Mouse (Mus musculus) embryonic facial prominence, embryonic 10.5 days (tissue): ENCODE measurements around the gene Dab2ip. TPM values are rescaled to one million over a fixed set of nuclear protein-coding genes. Genes with fewer than 3 reads are reported as not detected.

Experiments used
- DNase-seq: peaks from one replicate; pipeline ENCODE4 v3.0.0-alpha.2; 2017; ENCODE audit warnings: low spot score
- H3K27ac ChIP-seq: fragments of 300-500 bp; sonication (generic); replicated peaks from 2 replicates; pipeline ENCODE4 v1.5.1; 2016; ENCODE audit warnings: mild to moderate bottlenecking
- H3K27me3 ChIP-seq: fragments of 300-500 bp; sonication (generic); replicated peaks from 2 replicates; pipeline ENCODE4 v1.6.1; 2016; ENCODE audit warnings: low read depth, mild to moderate bottlenecking; ENCODE audit not compliant: poor library complexity, severe bottlenecking
- H3K36me3 ChIP-seq: fragments of 300-500 bp; sonication (generic); replicated peaks from 2 replicates; pipeline ENCODE4 v1.6.1; 2016; ENCODE audit warnings: mild to moderate bottlenecking, moderate library complexity
- H3K4me1 ChIP-seq: fragments of 300-500 bp; sonication (generic); 2 replicates; pipeline ENCODE4 v1.6.1; 2016
- H3K4me3 ChIP-seq: fragments of 300-500 bp; sonication (generic); 2 replicates; pipeline ENCODE4 v1.5.1; 2016; ENCODE audit warnings: mild to moderate bottlenecking, moderate library complexity
- H3K9me3 ChIP-seq: fragments of 300-500 bp; sonication (generic); 2 replicates; pipeline ENCODE4 v1.6.1; 2016; ENCODE audit warnings: mild to moderate bottlenecking
- WGBS: fragments of 180-500 bp; shearing (Covaris S2); methylation state at CpG from one replicate; pipeline ENCODE4 v1.1.7; 2016; 5-methylcytosine and 5-hydroxymethylcytosine counted together
- polyA plus RNA-seq: library from polyadenylated mRNA; unstranded; fragments of >200 nt; fragmentation: Nextera tagmentation; extraction: Ambion mirVana; gene quantifications from 2 replicates; pipeline ENCODE4 v1.2.1, GENCODE M21; 2016

The Dab2ip gene
- polyA plus RNA-seq, 1 experiment from 2014 or later: 34.7 TPM

DNA sequence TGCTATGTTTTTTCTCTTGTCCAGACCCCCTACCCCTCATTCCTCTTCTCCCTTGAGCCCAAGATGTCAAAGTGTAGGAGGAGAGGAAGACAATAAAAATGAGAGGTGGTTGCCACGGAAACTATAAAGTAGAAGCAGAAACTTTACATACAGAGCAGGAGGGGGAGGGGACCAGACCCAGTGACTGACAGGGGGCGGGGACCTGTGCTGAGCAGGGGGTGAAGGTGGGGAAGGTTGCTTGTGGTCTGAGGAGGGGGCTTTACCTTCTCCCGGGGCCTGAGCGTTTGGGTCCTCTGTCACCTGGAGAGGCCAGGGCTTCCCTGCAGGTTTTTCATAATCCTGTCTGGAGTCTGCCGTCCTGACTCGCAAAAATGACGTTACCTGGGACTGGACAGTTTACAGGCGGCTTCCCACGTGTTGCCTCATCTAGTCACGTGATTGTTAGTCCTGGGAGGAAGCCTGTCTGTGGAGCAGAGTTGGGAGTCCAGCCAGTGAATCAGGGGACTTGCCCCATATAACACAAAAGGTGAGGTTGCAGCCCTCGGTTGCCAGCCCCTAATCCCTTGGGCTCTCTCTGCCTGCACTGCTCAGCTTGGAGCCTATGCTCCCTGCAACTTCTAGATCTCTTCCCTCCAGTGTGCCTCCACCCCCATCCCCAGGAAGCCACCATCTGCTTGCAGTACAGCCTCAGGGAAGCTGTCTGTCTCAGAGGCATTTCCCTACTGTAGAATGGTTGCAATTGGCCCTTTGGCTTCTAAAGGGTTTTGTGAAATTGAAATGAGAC, 52.3 kb downstream of the Dab2ip start:
- DNase-seq: peak; percentile 46
- Histone ChIP-seq H3K4me3 (peak overlapping the region; percentile 46), H3K4me1 (peaks cover 94% of the 10 kb centered on the region), H3K36me3 (no peaks in the 10 kb centered on the region), H3K9me3 (no peaks in the 10 kb centered on the region), H3K27me3 (0 out of 2 replicates have a peak, but pooled peaks cover 5% of the 10 kb centered on the region), H3K27ac (peak overlapping the region; percentile 63)
- 4% methylated on average over 11 of the region's 11 CpGs for WGBS

DNA sequence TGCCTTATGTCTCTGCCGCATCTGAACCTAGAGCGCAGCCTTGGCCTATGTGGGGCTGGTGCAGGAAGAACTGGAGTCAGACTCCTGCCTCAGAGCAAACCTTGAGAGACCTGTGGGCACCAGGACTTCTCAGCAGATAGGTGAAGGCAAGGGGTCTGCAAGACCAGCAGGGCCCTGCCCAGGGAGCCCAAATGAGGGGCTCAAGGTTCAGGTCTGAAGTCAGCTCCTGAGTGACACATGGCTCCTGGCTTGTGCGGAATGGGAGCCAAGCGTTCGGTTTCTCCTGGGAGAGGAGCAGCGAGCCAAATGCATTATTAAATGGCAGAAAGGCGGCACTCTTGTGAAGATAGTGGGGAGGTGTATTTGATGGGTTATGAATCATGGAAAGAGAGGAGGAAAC, 52.9 kb downstream of the Dab2ip start:
- WGBS: 84% methylated on average over 7 of the region's 7 CpGs
- H3K27me3 ChIP-seq: no peaks in the 10 kb centered on the region
- H3K36me3 ChIP-seq: no peaks in the 10 kb centered on the region
- no peak for DNase-seq
- peaks cover 97% of the 10 kb centered on the region for H3K4me1 ChIP-seq
- peak overlapping the region; percentile 46; the same call in 1 of the 2 replicates for H3K4me3 ChIP-seq
- no peaks in the 10 kb centered on the region for H3K9me3 ChIP-seq
- peak overlapping the region; percentile 63 for H3K27ac ChIP-seq

DNA sequence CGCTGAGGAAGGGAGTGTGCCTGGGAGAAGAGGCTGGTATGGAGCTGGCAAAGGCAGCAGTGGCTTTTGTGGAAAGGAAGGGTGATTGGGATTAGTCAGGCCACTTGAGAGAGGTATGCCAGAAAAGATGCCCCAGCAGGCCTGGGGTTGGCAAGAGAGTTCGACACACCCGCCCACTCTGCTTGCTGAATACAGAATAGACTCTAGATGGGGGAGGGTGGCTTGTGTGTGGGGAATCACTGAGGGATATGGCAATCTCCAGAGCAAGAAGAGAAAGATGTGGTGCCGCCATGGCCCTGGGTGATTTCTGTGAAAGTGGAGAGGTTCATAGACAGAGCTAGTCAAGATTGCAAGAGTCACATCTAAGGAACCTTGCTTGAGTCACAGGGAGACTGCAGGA, 53.6 kb downstream of the Dab2ip start:
- Histone ChIP-seq H3K4me1 (peaks cover 97% of the 10 kb centered on the region), H3K36me3 (no peaks in the 10 kb centered on the region), H3K9me3 (no peaks in the 10 kb centered on the region), H3K27ac (0 out of 2 replicates have a peak overlapping the region, but pooled peaks have one; percentile 63), H3K27me3 (no peaks in the 10 kb centered on the region), H3K4me3 (no peak overlapping the region)
- 86% methylated on average over 4 of the region's 4 CpGs for WGBS
- no peak for DNase-seq

DNA sequence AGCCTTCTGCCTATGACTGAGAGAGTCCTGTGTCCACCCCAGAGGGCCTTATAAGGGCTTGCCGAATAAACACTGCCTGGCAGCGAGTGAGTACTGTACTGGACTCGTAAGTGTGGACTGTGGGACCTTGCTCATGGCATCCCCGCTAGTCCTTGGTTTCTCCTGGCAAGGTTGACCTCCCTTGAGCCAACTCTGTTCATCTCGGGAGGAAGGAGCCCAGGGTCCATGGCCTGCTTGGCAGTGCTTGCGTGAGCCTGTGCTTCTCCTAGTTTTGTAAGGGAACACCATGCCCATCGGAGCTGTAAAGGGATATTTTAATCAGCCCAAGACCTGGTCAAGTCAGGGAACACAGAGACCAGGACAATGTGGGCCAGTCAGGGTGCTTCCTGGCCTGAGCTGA, 54.2 kb downstream of the Dab2ip start:
- Histone ChIP-seq H3K36me3 (no peaks in the 10 kb centered on the region), H3K27ac (peak overlapping the region; percentile 59), H3K9me3 (no peaks in the 10 kb centered on the region), H3K27me3 (no peaks in the 10 kb centered on the region), H3K4me1 (peaks cover 96% of the 10 kb centered on the region), H3K4me3 (no peak overlapping the region)
- no peak for DNase-seq
- WGBS: 84% methylated on average over 7 of the region's 7 CpGs

DNA sequence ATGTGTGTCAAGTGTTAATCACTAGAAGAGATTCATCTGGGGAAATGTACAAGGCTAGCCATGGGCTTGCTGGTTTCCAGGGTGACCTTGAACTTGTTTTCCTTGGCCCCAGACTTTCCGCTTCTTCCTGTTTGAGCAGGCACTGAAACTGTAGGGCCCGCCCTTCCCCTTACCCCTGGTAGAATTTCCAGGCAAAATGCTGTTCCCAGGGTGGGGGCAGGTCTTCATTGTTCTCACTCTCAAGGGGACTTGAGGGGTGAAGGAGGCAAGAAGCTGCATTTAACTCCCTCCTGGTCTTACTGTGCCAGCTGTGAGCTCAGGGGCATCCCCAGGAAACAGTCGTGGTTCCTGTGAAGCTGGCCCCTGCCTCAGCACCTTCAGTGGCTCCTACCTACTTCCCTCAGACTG, 55.9 kb downstream of the Dab2ip start:
- Histone ChIP-seq H3K27me3 (no peaks in the 10 kb centered on the region), H3K27ac (peak overlapping the region; percentile 59), H3K9me3 (no peaks in the 10 kb centered on the region), H3K36me3 (no peaks in the 10 kb centered on the region), H3K4me1 (peaks cover 96% of the 10 kb centered on the region), H3K4me3 (no peak overlapping the region)
- WGBS: 41% methylated on average over 3 of the region's 3 CpGs
- peak; percentile 56 for DNase-seq

DNA sequence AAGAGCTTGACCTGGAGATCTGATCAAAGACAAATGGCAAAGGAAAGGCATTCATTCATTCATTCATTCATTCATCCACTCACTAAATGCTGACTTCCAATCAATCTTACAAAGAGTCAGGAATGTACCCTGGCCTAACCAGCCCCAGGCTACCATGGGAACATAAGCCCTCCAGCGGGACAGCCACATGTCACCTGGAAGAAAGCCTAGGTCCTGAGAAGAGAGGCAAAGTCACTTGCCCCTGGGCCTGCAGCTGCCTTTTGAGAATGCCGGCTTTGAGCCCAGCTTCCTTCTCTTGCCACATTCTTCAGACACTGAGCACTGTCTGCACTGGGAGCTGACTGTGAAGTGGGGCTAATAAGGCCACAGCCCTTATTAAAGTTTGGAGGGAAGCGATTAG, 56.3 kb downstream of the Dab2ip start:
- Histone ChIP-seq H3K27ac (peak overlapping the region; percentile 59), H3K4me3 (no peak overlapping the region), H3K4me1 (peaks cover 96% of the 10 kb centered on the region), H3K36me3 (no peaks in the 10 kb centered on the region), H3K27me3 (no peaks in the 10 kb centered on the region), H3K9me3 (no peaks in the 10 kb centered on the region)
- 43% methylated on average over 3 of the region's 3 CpGs for WGBS
- peak; percentile 44 for DNase-seq

DNA sequence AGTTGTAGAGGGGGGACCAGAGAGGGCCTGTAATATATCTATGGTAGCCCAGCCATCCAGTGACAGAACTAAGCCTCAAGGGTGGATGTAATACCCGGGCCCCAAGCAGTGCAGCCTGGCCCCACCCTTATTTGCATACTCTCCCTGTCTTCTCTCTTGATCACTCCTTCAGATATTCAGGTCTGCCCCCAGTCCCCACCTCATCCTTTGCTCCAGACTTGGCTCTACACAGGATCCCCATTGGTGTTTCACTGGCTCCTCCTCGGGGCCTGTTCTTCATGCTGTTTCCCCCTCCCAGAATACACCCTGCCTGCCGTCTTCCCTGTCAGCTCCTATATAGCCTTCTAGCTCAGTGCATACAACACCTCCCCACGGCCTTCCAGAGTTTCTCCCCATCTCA, 57.3 kb downstream of the Dab2ip start:
- DNase-seq: no peak

DNA sequence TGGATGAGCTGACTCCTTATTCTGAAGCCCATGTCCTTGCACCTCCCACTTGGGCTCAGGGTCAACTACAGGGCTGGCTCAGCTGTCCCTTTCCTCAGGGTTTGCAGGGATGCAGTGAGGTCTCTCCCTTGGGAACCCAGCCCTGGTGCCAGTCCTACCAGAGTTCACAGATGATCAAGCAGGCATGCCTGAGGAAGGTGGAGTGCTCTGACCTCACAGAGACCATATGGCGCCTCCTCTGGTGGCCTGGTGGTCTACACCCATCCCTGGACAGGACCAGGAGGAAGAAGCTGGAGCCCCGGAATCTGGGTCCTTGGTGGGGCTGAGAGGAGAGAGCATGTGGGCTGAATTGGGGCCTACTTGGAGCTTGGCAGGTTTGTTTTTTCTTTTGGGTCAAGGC, 57.9 kb downstream of the Dab2ip start:
- H3K4me3 ChIP-seq: no peak overlapping the region
- peaks cover 96% of the 10 kb centered on the region for H3K4me1 ChIP-seq
- no peak for DNase-seq
- H3K36me3 ChIP-seq: no peaks in the 10 kb centered on the region
- no peaks in the 10 kb centered on the region for H3K9me3 ChIP-seq
- H3K27ac ChIP-seq: peak overlapping the region; percentile 70
- WGBS: 75% methylated on average over 2 of the region's 2 CpGs
- no peaks in the 10 kb centered on the region for H3K27me3 ChIP-seq

More for the DNA sequence above, 57.3 kb downstream of the Dab2ip start:
- H3K9me3 ChIP-seq: no peaks in the 10 kb centered on the region
- no peak overlapping the region for H3K4me3 ChIP-seq
- H3K27me3 ChIP-seq: no peaks in the 10 kb centered on the region
- H3K36me3 ChIP-seq: no peaks in the 10 kb centered on the region
- H3K27ac ChIP-seq: peak overlapping the region; percentile 70; the same call in 1 of the 2 replicates
- H3K4me1 ChIP-seq: peaks cover 96% of the 10 kb centered on the region
- 67% methylated on average over 4 of the region's 4 CpGs for WGBS

DNA sequence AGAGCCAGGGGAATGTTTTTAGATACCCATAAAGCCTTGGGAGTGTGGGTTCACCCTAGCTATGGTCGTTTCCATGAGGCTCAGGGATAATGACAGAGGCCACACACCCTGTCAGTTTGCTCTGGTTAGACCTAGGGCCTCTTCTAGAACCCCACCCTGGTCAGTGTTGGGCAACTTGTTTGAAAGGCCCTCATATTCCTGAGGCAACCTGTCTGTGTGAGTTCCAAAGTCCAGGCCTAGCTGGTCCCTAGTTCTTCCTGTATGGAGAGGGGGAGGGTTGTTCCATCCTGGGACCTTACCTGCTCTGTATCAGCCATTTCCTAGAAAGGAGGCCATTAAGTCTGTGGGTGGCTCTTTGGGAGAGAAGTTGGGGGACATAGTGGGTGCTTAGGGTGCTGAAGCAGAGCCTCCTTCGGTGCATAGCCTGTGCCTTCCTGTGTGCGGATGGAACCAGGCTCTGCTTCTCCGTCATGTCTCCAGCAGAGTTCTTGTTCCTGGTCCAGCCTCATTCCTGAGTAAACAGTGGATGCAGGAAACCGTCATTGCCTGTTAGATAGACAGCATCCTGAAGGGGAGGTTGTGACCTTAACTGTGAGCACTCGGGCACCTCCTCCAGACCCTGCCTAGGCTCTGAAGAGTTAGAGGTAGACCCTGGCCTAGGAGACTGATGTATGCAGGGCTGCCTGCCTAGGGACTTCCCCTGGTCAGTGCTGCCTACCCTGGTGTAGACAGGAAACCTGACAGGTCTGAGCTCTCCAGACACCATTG, 59.0 kb downstream of the Dab2ip start:
- no peak for DNase-seq
- WGBS: 69% methylated on average over 6 of the region's 6 CpGs
- no peaks in the 10 kb centered on the region for H3K9me3 ChIP-seq
- peaks cover 97% of the 10 kb centered on the region for H3K4me1 ChIP-seq
- no peaks in the 10 kb centered on the region for H3K27me3 ChIP-seq
- H3K36me3 ChIP-seq: no peaks in the 10 kb centered on the region
- no peak overlapping the region for H3K4me3 ChIP-seq
- H3K27ac ChIP-seq: peak overlapping the region; percentile 70

DNA sequence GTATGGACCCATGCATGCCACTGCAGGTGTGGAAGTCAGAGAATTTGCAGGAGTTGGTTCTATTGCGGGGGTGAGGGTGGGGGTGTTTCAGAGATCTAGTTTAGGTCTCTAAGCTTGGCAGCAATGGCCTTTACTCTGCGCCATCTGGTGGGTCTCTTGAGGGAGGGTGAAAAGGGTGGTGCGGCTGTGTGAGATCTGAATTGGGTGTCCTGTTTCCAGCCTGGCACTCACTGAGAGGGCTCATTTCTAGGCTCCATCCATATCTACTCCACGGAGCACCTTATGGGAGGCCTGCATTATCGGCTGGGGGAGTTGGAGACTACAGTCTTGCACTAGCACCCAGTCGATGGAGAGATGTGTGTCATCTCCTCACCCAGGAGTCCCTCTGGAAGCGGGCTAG, 60.9 kb downstream of the Dab2ip start:
- no peaks in the 10 kb centered on the region; the same call in 1 of the 2 replicates for H3K27me3 ChIP-seq
- WGBS: 76% methylated on average over 7 of the region's 7 CpGs
- peak overlapping the region; percentile 92 for H3K27ac ChIP-seq
- DNase-seq: no peak
- H3K9me3 ChIP-seq: no peaks in the 10 kb centered on the region
- peak overlapping the region; percentile 49; the same call in 1 of the 2 replicates for H3K4me3 ChIP-seq
- no peaks in the 10 kb centered on the region for H3K36me3 ChIP-seq
- peaks cover 97% of the 10 kb centered on the region for H3K4me1 ChIP-seq

DNA sequence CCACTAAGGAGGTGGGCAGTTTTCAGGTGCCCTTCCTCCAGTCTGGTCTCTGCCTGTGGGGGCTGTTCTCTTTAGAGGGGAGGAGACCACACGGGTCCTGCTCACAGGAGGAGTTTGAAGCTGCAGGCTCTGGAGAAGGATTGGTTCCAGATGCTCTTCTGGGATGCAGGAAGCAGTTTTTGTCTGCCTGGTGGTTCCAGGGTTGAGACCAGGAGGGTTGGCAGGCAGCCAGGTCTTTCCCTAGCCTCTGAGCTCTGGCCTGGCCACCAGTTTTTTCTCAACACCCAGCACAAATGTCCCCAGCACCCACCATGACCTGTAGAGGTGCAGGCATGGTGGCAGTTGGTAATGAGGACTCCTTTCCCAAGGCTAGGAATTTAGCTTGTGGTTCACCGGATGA, 61.5 kb downstream of the Dab2ip start:
- Histone ChIP-seq H3K4me3 (peak overlapping the region; percentile 49), H3K4me1 (peaks cover 97% of the 10 kb centered on the region), H3K9me3 (no peaks in the 10 kb centered on the region), H3K27ac (peak overlapping the region; percentile 92), H3K27me3 (no peaks in the 10 kb centered on the region; the same call in 1 of the 2 replicates), H3K36me3 (peaks cover 2% of the 10 kb centered on the region)
- peak; percentile 75 for DNase-seq
- WGBS: 38% methylated on average over 2 of the region's 2 CpGs

DNA sequence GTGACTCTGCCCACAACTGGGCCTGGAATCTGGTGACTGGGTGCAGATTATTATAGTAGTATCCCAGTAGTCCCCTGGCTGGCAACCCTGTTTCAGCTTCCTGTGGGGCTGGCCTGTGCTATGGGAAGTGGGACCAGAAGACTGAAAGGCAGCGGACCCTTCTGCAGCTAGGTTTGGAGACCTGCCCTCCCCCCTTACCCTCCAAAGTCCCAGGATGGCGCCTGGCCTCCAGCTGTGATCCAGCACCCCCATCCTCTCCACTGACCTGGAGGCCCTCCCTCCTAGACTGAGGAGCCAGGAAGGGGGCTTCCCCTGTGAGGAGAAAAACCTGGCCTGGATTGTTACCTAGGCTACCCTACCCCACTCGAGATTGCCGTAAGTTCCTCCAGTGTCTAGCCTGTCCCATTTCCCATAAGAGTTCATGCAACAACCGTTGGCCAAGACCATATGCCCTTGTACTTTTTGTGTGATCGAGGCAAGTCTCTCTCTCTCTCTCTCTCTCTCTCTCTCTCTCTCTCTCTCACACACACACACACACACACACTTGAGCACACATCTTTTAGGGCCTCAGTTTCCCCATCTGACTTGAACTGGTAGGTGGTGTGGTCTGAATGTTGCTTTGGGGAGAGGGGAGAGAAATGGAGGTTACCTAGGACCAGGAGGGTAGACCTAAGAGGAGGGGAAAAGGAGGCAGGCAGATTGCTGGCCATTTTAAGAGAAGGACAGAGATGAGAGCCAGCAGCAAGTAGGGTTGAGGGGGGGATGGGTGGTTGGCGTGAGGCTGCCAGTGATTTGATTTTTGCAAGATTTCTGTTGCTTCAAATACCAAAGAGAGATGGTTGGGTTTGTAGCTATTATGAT, 62.5 kb downstream of the Dab2ip start:
- WGBS: 17% methylated on average over 7 of the region's 7 CpGs
- H3K4me3 ChIP-seq: peak overlapping the region; percentile 49
- peaks cover 98% of the 10 kb centered on the region for H3K4me1 ChIP-seq
- DNase-seq: peak; percentile 86
- no peaks in the 10 kb centered on the region; the same call in 1 of the 2 replicates for H3K27me3 ChIP-seq
- H3K9me3 ChIP-seq: no peaks in the 10 kb centered on the region
- peaks cover 12% of the 10 kb centered on the region for H3K36me3 ChIP-seq
- peak overlapping the region; percentile 92 for H3K27ac ChIP-seq
